Mouse (Mus musculus): Measurements from ENCODE around the gene Cldn6. TPM values are rescaled to one million over a fixed set of nuclear protein-coding genes. Genes with fewer than 3 reads are reported as not detected.

Cldn6 gene
- total and polyA plus RNA-seq, 2 experiments: 0.46 TPM; not detected in 1

GRCm38 (mm10) chr17:23676473-23677031, 2.5 kb upstream of the Cldn6 start:
- TF ChIP-seq POLR2A (IDR thresholded peaks at IDR 0.05; ENCODE audit: extremely low read depth, insufficient read depth, low read length) (no peak), CTCF (IDR thresholded peaks at IDR 0.05; ENCODE audit: low read depth, low read length) (no peak)
- Histone ChIP-seq H3K79me2 (ENCODE audit: control insufficient read depth, insufficient read depth, low read length) (no peaks in the 10 kb centered on the region), H3K27me3 (ENCODE audit: control insufficient read depth, insufficient read depth, low read length) (peaks cover 4% of the 10 kb centered on the region; the same call in 1 of the 2 replicates), H3K27ac (replicated peaks; ENCODE audit: insufficient read depth, low read depth, low read length) (peak overlapping the region; percentile 33), H3K4me1 (ENCODE audit: control insufficient read depth, insufficient read depth, low read length) (peaks cover 12% of the 10 kb centered on the region), H3K36me3 (ENCODE audit: control insufficient read depth, insufficient read depth, low read length) (no peaks in the 10 kb centered on the region), H3K4me3 (ENCODE audit: insufficient read depth, low read depth, low read length) (peak overlapping the region; percentile 72), H3K9ac (ENCODE audit: low read depth, low read length) (peak overlapping the region; percentile 75)
- DNase-seq (ENCODE audit: extremely low read depth, low read depth, low spot score): no peak
- 4% methylated on average over 37 of the region's 37 CpGs for WGBS

DNA sequence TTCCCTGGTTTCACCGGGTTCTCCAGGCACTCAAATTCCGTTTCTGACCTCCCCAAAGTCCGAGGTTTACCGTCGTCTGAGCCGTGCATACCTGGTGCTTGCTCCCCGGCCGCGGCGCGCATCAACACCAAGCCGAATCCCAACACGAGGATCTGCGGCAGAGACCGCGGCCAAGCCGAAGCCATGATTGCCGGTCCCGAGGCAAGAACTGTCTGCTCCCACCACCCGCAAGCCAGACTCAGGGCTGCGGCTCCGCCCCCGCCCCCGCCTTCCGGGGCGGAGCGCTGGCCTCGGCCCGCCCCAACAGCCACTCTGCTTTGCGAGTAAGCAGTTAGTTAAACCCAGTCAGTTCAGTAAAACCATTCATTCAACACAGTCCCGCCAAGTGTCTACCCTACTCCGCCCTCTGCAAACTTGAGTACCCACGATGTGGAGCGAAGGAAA, 1.8 kb upstream of the Cldn6 start, which contains the start of gene Tnfrsf12a:
Gene Tnfrsf12a (minus strand): TSS at position 233 of the 444 bp plus-strand sequence.
- WGBS: under 1% methylated on average over 34 of the region's 34 CpGs
- H3K27me3 ChIP-seq (ENCODE audit: control insufficient read depth, insufficient read depth, low read length): peaks cover 7% of the 10 kb centered on the region; the same call in 1 of the 2 replicates
- H3K79me2 ChIP-seq (ENCODE audit: control insufficient read depth, insufficient read depth, low read length): no peaks in the 10 kb centered on the region
- no peaks in the 10 kb centered on the region for H3K36me3 ChIP-seq (ENCODE audit: control insufficient read depth, insufficient read depth, low read length)
- peak within 1 kb of the TSS; percentile 72 for H3K4me3 ChIP-seq (ENCODE audit: insufficient read depth, low read depth, low read length)
- H3K9ac ChIP-seq (ENCODE audit: low read depth, low read length): peak within 1 kb of the TSS; percentile 75
- TF ChIP-seq POLR2A (IDR thresholded peaks at IDR 0.05; ENCODE audit: extremely low read depth, insufficient read depth, low read length) (peak; percentile 95), CTCF (IDR thresholded peaks at IDR 0.05; ENCODE audit: low read depth, low read length) (no peak)
- peak; percentile 67 for DNase-seq (ENCODE audit: extremely low read depth, low read depth, low spot score)
- H3K4me1 ChIP-seq (ENCODE audit: control insufficient read depth, insufficient read depth, low read length): peaks cover 12% of the 10 kb centered on the region
- H3K27ac ChIP-seq (replicated peaks; ENCODE audit: insufficient read depth, low read depth, low read length): peak within 1 kb of the TSS; percentile 33

- Histone ChIP-seq H3K4me3 (ENCODE audit: insufficient read depth, low read depth, low read length) (no peak overlapping the region), H3K4me1 (ENCODE audit: control insufficient read depth, insufficient read depth, low read length) (0 out of 2 replicates have a peak, but pooled peaks cover 4% of the 10 kb centered on the region), H3K36me3 (ENCODE audit: control insufficient read depth, insufficient read depth, low read length) (no peaks in the 10 kb centered on the region), H3K27me3 (ENCODE audit: control insufficient read depth, insufficient read depth, low read length) (peaks cover 15% of the 10 kb centered on the region), H3K79me2 (ENCODE audit: control insufficient read depth, insufficient read depth, low read length) (no peaks in the 10 kb centered on the region), H3K9ac (ENCODE audit: low read depth, low read length) (no peak overlapping the region), H3K27ac (replicated peaks; ENCODE audit: insufficient read depth, low read depth, low read length) (no peak overlapping the region)
- WGBS: 73% methylated on average over 9 of the region's 9 CpGs
- TF ChIP-seq POLR2A (IDR thresholded peaks at IDR 0.05; ENCODE audit: extremely low read depth, insufficient read depth, low read length) (no peak), CTCF (IDR thresholded peaks at IDR 0.05; ENCODE audit: low read depth, low read length) (no peak)
- DNase-seq (ENCODE audit: extremely low read depth, low read depth, low spot score): no peak
Observed at GRCm38 (mm10) chr17:23680336-23680735, 1.3 kb downstream of the Cldn6 start.

DNA sequence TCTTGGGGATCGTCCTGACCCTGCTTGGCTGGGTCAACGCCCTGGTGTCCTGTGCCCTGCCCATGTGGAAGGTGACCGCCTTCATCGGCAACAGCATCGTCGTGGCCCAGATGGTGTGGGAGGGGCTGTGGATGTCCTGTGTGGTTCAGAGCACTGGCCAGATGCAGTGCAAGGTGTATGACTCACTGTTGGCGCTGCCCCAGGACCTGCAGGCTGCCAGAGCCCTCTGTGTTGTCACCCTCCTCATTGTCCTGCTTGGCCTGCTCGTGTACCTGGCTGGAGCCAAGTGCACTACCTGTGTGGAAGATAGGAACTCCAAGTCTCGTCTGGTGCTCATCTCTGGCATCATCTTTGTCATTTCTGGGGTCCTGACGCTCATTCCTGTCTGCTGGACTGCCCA, 2.0 kb downstream of the Cldn6 start:
- no peak overlapping the region for H3K9ac ChIP-seq (ENCODE audit: low read depth, low read length)
- TF ChIP-seq POLR2A (IDR thresholded peaks at IDR 0.05; ENCODE audit: extremely low read depth, insufficient read depth, low read length): no peak
- TF ChIP-seq CTCF (IDR thresholded peaks at IDR 0.05; ENCODE audit: low read depth, low read length): no peak

DNA sequence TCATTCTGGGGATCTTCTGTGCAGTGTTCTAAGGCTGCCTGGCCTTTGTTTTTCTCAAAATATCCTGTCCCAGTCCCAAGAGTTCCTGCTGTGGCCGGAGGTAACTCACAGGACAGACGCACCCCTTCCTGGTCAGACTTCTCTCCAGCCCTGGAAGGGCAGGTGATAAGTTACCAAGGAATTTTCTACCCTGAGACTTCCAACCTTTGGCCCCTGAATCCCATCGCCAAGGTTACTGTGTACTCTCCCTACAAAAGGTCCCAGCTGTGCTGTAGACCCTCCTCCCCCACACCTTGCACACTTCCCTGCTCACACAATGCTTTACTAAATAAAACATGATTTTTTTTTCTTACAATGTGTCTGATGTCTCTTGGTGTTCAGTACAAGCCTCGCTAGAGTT, 3.0 kb downstream of the Cldn6 start:
- no peak overlapping the region for H3K9ac ChIP-seq (ENCODE audit: low read depth, low read length)
- peaks cover 15% of the 10 kb centered on the region for H3K27me3 ChIP-seq (ENCODE audit: control insufficient read depth, insufficient read depth, low read length)
- DNase-seq (ENCODE audit: extremely low read depth, low read depth, low spot score): no peak
- no peaks in the 10 kb centered on the region for H3K79me2 ChIP-seq (ENCODE audit: control insufficient read depth, insufficient read depth, low read length)
- H3K4me1 ChIP-seq (ENCODE audit: control insufficient read depth, insufficient read depth, low read length): 0 out of 2 replicates have a peak, but pooled peaks cover 1% of the 10 kb centered on the region
- WGBS: 52% methylated on average over 4 of the region's 4 CpGs
- no peak overlapping the region for H3K27ac ChIP-seq (replicated peaks; ENCODE audit: insufficient read depth, low read depth, low read length)
- H3K36me3 ChIP-seq (ENCODE audit: control insufficient read depth, insufficient read depth, low read length): no peaks in the 10 kb centered on the region
- no peak for TF ChIP-seq CTCF (IDR thresholded peaks at IDR 0.05; ENCODE audit: low read depth, low read length)
- TF ChIP-seq POLR2A (IDR thresholded peaks at IDR 0.05; ENCODE audit: extremely low read depth, insufficient read depth, low read length): no peak
- no peak overlapping the region for H3K4me3 ChIP-seq (ENCODE audit: insufficient read depth, low read depth, low read length)

More for the DNA sequence above, 2.0 kb downstream of the Cldn6 start:
- Histone ChIP-seq H3K27ac (replicated peaks; ENCODE audit: insufficient read depth, low read depth, low read length) (no peak overlapping the region), H3K4me3 (ENCODE audit: insufficient read depth, low read depth, low read length) (no peak overlapping the region), H3K27me3 (ENCODE audit: control insufficient read depth, insufficient read depth, low read length) (peaks cover 15% of the 10 kb centered on the region), H3K4me1 (ENCODE audit: control insufficient read depth, insufficient read depth, low read length) (0 out of 2 replicates have a peak, but pooled peaks cover 4% of the 10 kb centered on the region), H3K79me2 (ENCODE audit: control insufficient read depth, insufficient read depth, low read length) (no peaks in the 10 kb centered on the region), H3K36me3 (ENCODE audit: control insufficient read depth, insufficient read depth, low read length) (no peaks in the 10 kb centered on the region)
- DNase-seq (ENCODE audit: extremely low read depth, low read depth, low spot score): no peak
- 43% methylated on average over 10 of the region's 10 CpGs for WGBS

DNA sequence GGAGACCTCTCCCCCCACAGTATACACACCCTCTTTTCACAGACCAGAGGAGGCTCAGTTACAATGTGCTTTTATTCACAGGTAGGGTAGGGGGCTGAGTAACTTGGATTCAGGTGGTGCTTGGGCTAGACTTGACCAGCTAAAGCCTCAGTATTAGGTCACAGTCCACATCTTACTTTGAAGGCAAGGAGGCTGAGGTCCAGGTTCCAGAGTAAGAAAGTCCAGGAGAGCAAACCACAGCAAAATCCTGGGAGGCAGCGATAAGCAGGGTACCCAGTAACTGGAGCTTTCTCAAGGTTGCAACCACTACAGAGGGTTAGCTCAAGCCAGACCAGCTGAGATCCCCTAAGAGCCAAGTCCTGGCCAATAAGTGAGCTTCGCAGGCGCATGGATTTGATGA, 3.5 kb downstream of the Cldn6 start:
- TF ChIP-seq CTCF (IDR thresholded peaks at IDR 0.05; ENCODE audit: low read depth, low read length) (no peak), POLR2A (IDR thresholded peaks at IDR 0.05; ENCODE audit: extremely low read depth, insufficient read depth, low read length) (no peak)
- no peak for DNase-seq (ENCODE audit: extremely low read depth, low read depth, low spot score)
- H3K27ac ChIP-seq (replicated peaks; ENCODE audit: insufficient read depth, low read depth, low read length): no peak overlapping the region
- H3K4me3 ChIP-seq (ENCODE audit: insufficient read depth, low read depth, low read length): no peak overlapping the region
- no peaks in the 10 kb centered on the region for H3K4me1 ChIP-seq (ENCODE audit: control insufficient read depth, insufficient read depth, low read length)
- no peak overlapping the region for H3K9ac ChIP-seq (ENCODE audit: low read depth, low read length)
- H3K27me3 ChIP-seq (ENCODE audit: control insufficient read depth, insufficient read depth, low read length): peaks cover 15% of the 10 kb centered on the region
- WGBS: 69% methylated on average over 3 of the region's 3 CpGs
- no peaks in the 10 kb centered on the region for H3K79me2 ChIP-seq (ENCODE audit: control insufficient read depth, insufficient read depth, low read length)
- no peaks in the 10 kb centered on the region for H3K36me3 ChIP-seq (ENCODE audit: control insufficient read depth, insufficient read depth, low read length)
